Mouse (Mus musculus): ENCODE data around the gene Sqor. TPM values are rescaled to one million over a fixed set of nuclear protein-coding genes. Genes with fewer than 3 reads are reported as not detected.

Sqor gene
- polyA plus RNA-seq (2015; fragmentation: Nextera tagmentation; extraction: Ambion mirVana) = 7.5 TPM in 2 replicates

- Histone ChIP-seq H3K27ac (replicated peaks) (no peak within 1 kb of the TSS), H3K9ac (peak within 1 kb of the TSS; percentile 23; the same call in 1 of the 2 replicates), H3K27me3 (peaks cover 29% of the 10 kb centered on the region), H3K4me1 (peaks cover 9% of the 10 kb centered on the region), H3K4me3 (replicated peaks) (peak within 1 kb of the TSS; percentile 45), H3K4me2 (replicated peaks) (peak within 1 kb of the TSS; percentile 86), H3K9me3 (replicated peaks) (no peaks in the 10 kb centered on the region), H3K36me3 (no peaks in the 10 kb centered on the region)
- WGBS = under 1% methylated on average over 42 of the region's 46 CpGs
- ATAC-seq (ENCODE audit: insufficient number of reproducible peaks, low FRiP score, low TSS enrichment, low read depth) = peak; percentile 76
These were observed at the start of gene Sqor for GRCm38 (mm10) chr2:122765071-122765793. Gene Sqor (plus strand): TSS chr2:122765237.

DNA sequence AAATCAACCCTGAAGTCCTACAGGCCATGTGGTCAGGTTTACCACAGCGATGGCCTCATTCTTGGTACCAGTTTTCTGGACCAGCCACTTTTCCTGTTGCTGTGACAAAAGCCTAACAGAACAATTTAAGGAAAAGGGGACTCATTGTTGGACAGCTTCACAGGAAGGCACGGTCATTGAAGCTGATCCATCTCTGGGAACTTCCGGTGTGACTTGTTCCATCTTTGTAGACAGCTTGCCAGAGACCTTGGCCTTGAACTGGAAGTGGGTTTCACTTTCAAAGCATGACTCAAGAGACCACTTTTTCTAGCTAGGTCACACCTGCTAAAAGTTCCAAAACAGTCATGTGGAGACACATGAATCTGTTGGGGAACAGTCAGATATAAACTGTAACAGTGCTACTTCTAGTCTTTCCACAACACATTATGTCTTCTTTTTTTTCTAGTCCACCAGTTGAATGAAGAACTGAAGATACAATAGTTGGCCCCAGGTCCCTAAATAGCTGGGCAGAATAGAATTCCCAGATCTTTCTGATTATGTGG is 48.7 kb upstream of the Sqor start:
- Histone ChIP-seq H3K9me3 (replicated peaks) (no peaks in the 10 kb centered on the region), H3K4me3 (replicated peaks) (no peak overlapping the region), H3K4me1 (no peaks in the 10 kb centered on the region), H3K36me3 (no peaks in the 10 kb centered on the region), H3K27ac (replicated peaks) (no peak overlapping the region), H3K4me2 (replicated peaks) (no peak overlapping the region), H3K27me3 (no peaks in the 10 kb centered on the region), H3K9ac (no peak overlapping the region)
- whole genome bisulfite sequencing = 70% methylated on average over 3 of the region's 3 CpGs
- ATAC-seq (ENCODE audit: insufficient number of reproducible peaks, low FRiP score, low TSS enrichment, low read depth) = no peak

GRCm38 (mm10) chr2:122719232-122719631 is 45.8 kb upstream of the Sqor start:
- Histone ChIP-seq H3K9me3 (replicated peaks) (no peaks in the 10 kb centered on the region), H3K27me3 (no peaks in the 10 kb centered on the region), H3K4me3 (replicated peaks) (no peak overlapping the region), H3K36me3 (no peaks in the 10 kb centered on the region), H3K9ac (no peak overlapping the region), H3K4me1 (no peaks in the 10 kb centered on the region), H3K27ac (replicated peaks) (no peak overlapping the region), H3K4me2 (replicated peaks) (no peak overlapping the region)
- ATAC-seq (ENCODE audit: insufficient number of reproducible peaks, low FRiP score, low TSS enrichment, low read depth) = no peak
- WGBS = 63% methylated on average over 1 of the region's 1 CpGs

GRCm38 (mm10) chr2:122720564-122720963 is 44.5 kb upstream of the Sqor start:
- Histone ChIP-seq H3K27ac (replicated peaks) (no peak overlapping the region), H3K4me2 (replicated peaks) (no peak overlapping the region), H3K9me3 (replicated peaks) (no peaks in the 10 kb centered on the region), H3K27me3 (no peaks in the 10 kb centered on the region), H3K36me3 (no peaks in the 10 kb centered on the region), H3K9ac (no peak overlapping the region), H3K4me1 (no peaks in the 10 kb centered on the region), H3K4me3 (replicated peaks) (no peak overlapping the region)
- 55% methylated on average over 3 of the region's 3 CpGs for WGBS
- no peak; the same call in 1 of the 2 replicates for ATAC-seq (ENCODE audit: insufficient number of reproducible peaks, low FRiP score, low TSS enrichment, low read depth)

- Histone ChIP-seq H3K9ac (no peak overlapping the region), H3K27ac (replicated peaks) (no peak overlapping the region), H3K27me3 (peaks cover 3% of the 10 kb centered on the region; the same call in 1 of the 2 replicates), H3K9me3 (replicated peaks) (no peaks in the 10 kb centered on the region), H3K4me1 (no peaks in the 10 kb centered on the region), H3K4me2 (replicated peaks) (no peak overlapping the region), H3K36me3 (no peaks in the 10 kb centered on the region), H3K4me3 (replicated peaks) (no peak overlapping the region)
- WGBS = 56% methylated on average over 10 of the region's 10 CpGs
- ATAC-seq (ENCODE audit: insufficient number of reproducible peaks, low FRiP score, low TSS enrichment, low read depth) = no peak
These were observed 39.4 kb upstream of the Sqor start for GRCm38 (mm10) chr2:122725604-122726003.

DNA sequence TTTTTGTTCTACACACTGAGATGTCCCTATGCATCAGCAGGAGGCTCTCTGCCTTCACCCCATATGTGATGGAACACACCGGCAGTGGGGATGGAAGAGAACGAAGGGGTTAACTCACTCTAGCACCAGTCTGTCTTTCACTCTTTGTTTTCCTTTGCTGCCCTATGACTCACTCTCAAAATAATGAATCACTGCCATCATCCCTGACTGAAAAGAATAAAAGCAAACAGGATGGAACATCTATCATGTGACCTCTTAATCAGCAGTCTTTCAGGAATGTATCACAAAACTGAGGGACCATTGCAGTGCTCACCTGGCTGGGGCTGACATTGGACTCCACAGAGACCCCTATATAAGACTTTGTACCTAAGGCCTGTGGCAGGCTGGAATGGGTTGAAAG is 33.6 kb upstream of the Sqor start:
- H3K9me3 ChIP-seq (replicated peaks) = no peaks in the 10 kb centered on the region
- WGBS = 67% methylated on average over 2 of the region's 2 CpGs
- no peaks in the 10 kb centered on the region for H3K4me1 ChIP-seq
- no peak overlapping the region for H3K4me3 ChIP-seq (replicated peaks)
- no peak overlapping the region for H3K4me2 ChIP-seq (replicated peaks)
- H3K27me3 ChIP-seq = peaks cover 19% of the 10 kb centered on the region
- H3K27ac ChIP-seq (replicated peaks) = no peak overlapping the region
- no peaks in the 10 kb centered on the region for H3K36me3 ChIP-seq
- ATAC-seq (ENCODE audit: insufficient number of reproducible peaks, low FRiP score, low TSS enrichment, low read depth) = no peak
- H3K9ac ChIP-seq = no peak overlapping the region

- Histone ChIP-seq H3K4me3 (replicated peaks) (peak within 1 kb of the TSS; percentile 82), H3K4me1 (peaks cover 9% of the 10 kb centered on the region), H3K27ac (replicated peaks) (peak within 1 kb of the TSS; percentile 93), H3K9me3 (replicated peaks) (no peaks in the 10 kb centered on the region), H3K4me2 (replicated peaks) (peak within 1 kb of the TSS; percentile 67), H3K9ac (peak within 1 kb of the TSS; percentile 91), H3K27me3 (0 out of 2 replicates have a peak, but pooled peaks cover 10% of the 10 kb centered on the region), H3K36me3 (no peaks in the 10 kb centered on the region)
- WGBS = under 1% methylated on average over 53 of the region's 59 CpGs
- peak; percentile 91 for ATAC-seq (ENCODE audit: insufficient number of reproducible peaks, low FRiP score, low TSS enrichment, low read depth)
These were observed 26.9 kb upstream of the Sqor start, which contains the start of gene Bloc1s6 for GRCm38 (mm10) chr2:122737894-122738830. Gene Bloc1s6 (plus strand): TSS chr2:122738503.

- H3K9me3 ChIP-seq (replicated peaks) = no peaks in the 10 kb centered on the region
- peak overlapping the region; percentile 93; the same call in 1 of the 2 replicates for H3K27ac ChIP-seq (replicated peaks)
- H3K4me1 ChIP-seq = peaks cover 9% of the 10 kb centered on the region
- peak overlapping the region; percentile 91 for H3K9ac ChIP-seq
- H3K4me2 ChIP-seq (replicated peaks) = peak overlapping the region; percentile 67
- H3K36me3 ChIP-seq = 0 out of 2 replicates have a peak, but pooled peaks cover 3% of the 10 kb centered on the region
- ATAC-seq (ENCODE audit: insufficient number of reproducible peaks, low FRiP score, low TSS enrichment, low read depth) = no peak
- 17% methylated on average over 7 of the region's 7 CpGs for WGBS
- H3K4me3 ChIP-seq (replicated peaks) = peak overlapping the region; percentile 82
- 0 out of 2 replicates have a peak, but pooled peaks cover 10% of the 10 kb centered on the region for H3K27me3 ChIP-seq
These were observed 26.0 kb upstream of the Sqor start for GRCm38 (mm10) chr2:122739023-122739422.

GRCm38 (mm10) chr2:122746461-122746860 is 18.6 kb upstream of the Sqor start:
- no peak overlapping the region for H3K27ac ChIP-seq (replicated peaks)
- H3K36me3 ChIP-seq = peaks cover 28% of the 10 kb centered on the region; the same call in 1 of the 2 replicates
- H3K9me3 ChIP-seq (replicated peaks) = no peaks in the 10 kb centered on the region
- no peak overlapping the region for H3K4me3 ChIP-seq (replicated peaks)
- no peak for ATAC-seq (ENCODE audit: insufficient number of reproducible peaks, low FRiP score, low TSS enrichment, low read depth)
- H3K27me3 ChIP-seq = no peaks in the 10 kb centered on the region
- no peak overlapping the region for H3K9ac ChIP-seq
- H3K4me1 ChIP-seq = no peaks in the 10 kb centered on the region
- no peak overlapping the region for H3K4me2 ChIP-seq (replicated peaks)
- WGBS = 75% methylated on average over 9 of the region's 9 CpGs

- Histone ChIP-seq H3K4me2 (replicated peaks) (no peak overlapping the region), H3K9me3 (replicated peaks) (no peaks in the 10 kb centered on the region), H3K27me3 (peaks cover 3% of the 10 kb centered on the region; the same call in 1 of the 2 replicates), H3K4me1 (no peaks in the 10 kb centered on the region), H3K9ac (no peak overlapping the region), H3K27ac (replicated peaks) (no peak overlapping the region), H3K36me3 (no peaks in the 10 kb centered on the region), H3K4me3 (replicated peaks) (no peak overlapping the region)
- no peak for ATAC-seq (ENCODE audit: insufficient number of reproducible peaks, low FRiP score, low TSS enrichment, low read depth)
- WGBS = 15% methylated on average over 7 of the region's 7 CpGs
These were observed 11.2 kb upstream of the Sqor start for GRCm38 (mm10) chr2:122753739-122754343.

Measured in embryonic facial prominence, embryonic 15.5 days (tissue).